Mouse (Mus musculus): ENCODE measurements around the gene Wwox. TPM values are rescaled to one million over a fixed set of nuclear protein-coding genes. Genes with fewer than 3 reads are reported as not detected.

Wwox gene
- polyA plus RNA-seq, 1 experiment: 12.4 TPM

DNA sequence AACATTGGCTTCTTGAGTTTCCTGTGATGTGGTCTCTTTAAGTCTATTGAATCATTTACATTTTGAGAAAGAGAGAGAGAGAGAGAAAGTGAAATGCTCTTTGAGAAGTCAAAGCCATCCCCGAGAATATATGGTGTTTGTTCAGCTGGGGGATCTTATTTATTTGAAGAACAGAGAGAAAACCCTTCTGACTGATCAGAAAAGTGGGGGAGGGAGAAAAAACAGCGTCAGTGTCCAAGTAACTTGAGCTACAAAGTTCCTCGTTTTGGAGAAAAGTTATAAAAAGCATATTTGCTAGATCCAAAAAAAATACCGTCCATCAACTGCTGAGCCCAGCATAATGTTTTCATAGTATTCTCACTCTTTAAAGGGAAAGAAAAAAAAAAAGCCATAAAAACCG, 283.2 kb downstream of the Wwox start:
- TF ChIP-seq CTCF (IDR thresholded peaks at IDR 0.05; ENCODE audit: low read depth, low read length) (no peak), POLR2A (IDR thresholded peaks at IDR 0.05; ENCODE audit: borderline replicate concordance, low read depth, low read length) (no peak)
- H3K4me3 ChIP-seq (ENCODE audit: insufficient read depth, low read length): no peak overlapping the region
- no peak overlapping the region for H3K27ac ChIP-seq (ENCODE audit: insufficient read depth, low read depth, low read length)
- H3K4me1 ChIP-seq (ENCODE audit: control insufficient read depth, insufficient read depth, low read length): no peaks in the 10 kb centered on the region

DNA sequence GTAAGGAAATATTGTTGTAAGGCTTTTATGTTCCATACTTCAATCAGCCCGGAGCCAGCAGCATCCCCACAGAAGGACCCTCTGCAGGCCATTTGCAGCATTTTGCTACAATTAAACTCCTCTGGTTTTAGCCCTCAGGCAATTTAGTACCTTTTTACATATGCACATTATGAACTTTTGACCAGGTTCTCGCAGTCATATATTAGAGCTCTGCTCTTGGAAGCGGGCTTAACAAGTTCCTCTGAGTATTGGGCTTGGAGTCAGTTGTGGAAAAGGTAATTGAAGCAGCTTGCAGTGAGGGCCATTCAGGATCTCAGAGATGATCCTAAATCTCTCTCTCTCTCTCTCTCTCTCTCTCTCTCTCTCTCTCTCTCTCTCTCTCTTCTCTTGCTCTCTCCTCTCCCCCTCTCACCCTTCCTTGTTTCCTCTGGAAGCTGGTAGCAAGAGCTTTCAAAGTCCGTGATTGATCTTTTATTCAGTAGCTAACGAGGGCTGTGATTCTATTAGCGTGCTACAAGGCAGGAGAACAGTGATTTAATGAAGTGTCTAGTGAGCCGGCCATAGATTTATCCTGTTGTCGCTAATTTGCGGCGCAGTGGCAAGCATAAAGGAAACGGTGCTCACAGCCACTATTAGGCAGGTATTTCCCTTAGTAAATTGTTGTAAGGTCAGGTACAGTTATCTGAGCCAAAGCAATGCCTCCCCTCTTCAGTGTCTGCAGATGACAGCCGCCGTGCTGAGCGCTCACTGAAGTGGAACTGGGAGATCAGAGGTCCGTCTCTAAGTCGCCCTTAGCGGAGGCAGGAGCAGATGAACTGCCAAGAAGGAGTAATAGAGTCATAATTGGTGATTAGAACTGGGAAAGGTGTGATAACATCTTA, 292.0 kb downstream of the Wwox start:
- Histone ChIP-seq H3K4me3 (ENCODE audit: insufficient read depth, low read length) (no peak overlapping the region), H3K27ac (ENCODE audit: insufficient read depth, low read depth, low read length) (no peak overlapping the region), H3K4me1 (ENCODE audit: control insufficient read depth, insufficient read depth, low read length) (no peaks in the 10 kb centered on the region)
- TF ChIP-seq CTCF (IDR thresholded peaks at IDR 0.05; ENCODE audit: low read depth, low read length): no peak
- TF ChIP-seq POLR2A (IDR thresholded peaks at IDR 0.05; ENCODE audit: borderline replicate concordance, low read depth, low read length): no peak

DNA sequence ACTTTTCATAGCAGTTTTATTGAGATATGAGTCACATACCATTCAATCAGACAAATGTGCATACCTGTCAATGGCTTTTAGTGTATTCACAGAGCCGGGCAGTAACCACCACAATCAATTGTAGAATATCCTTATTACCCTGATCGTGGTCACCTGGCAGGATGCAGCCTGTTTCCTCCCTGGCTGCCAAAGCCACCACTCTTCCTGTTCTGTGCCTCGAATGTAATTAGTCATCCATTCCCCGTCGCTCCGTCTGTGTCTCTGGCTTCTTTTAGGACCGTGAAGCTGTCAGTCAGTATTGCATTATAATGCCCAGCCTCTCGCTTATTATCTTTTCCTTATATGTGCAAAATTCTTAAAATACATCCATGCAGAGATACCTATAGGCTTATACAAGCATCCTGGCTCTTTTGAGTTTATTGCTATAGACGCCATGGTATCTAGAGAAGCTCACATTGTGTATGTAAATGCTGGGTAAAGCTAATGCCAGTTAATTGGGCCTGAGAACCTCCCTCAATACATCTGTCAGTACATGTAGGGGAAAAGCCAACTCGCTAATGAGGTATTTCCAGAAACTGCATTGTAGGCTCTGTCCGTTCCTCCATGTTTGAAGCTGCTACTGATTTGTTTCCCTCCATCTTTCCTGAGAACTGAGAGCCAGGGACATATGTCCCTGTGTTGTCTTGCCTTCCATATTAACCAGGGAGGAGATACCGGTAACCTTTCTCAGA, 303.9 kb downstream of the Wwox start:
- Histone ChIP-seq H3K4me3 (ENCODE audit: insufficient read depth, low read length) (no peak overlapping the region), H3K4me1 (ENCODE audit: control insufficient read depth, insufficient read depth, low read length) (peaks cover 4% of the 10 kb centered on the region), H3K27ac (ENCODE audit: insufficient read depth, low read depth, low read length) (no peak overlapping the region)
- TF ChIP-seq POLR2A (IDR thresholded peaks at IDR 0.05; ENCODE audit: borderline replicate concordance, low read depth, low read length) (no peak), CTCF (IDR thresholded peaks at IDR 0.05; ENCODE audit: low read depth, low read length) (no peak)

DNA sequence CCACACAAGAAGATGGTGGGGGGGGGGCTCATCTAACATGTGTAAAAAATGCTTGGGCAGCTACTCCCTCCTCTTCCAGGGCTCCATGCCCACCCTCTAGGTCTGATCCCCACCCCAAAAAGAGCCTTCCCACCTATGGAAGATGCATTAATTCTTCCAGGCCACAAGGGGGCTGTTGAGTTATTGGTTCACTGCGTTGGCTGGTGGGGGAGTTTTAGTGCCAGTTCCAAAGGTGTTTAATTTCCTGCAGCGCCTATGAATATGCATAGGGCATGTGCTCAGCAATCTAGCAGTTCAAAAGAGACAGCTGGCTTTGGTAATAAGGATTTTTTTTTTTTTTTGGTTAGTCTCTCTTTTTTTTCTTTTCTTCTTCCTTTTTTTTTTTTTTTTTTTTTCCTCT, 306.9 kb downstream of the Wwox start:
- no peak overlapping the region for H3K27ac ChIP-seq (ENCODE audit: insufficient read depth, low read depth, low read length)
- TF ChIP-seq POLR2A (IDR thresholded peaks at IDR 0.05; ENCODE audit: borderline replicate concordance, low read depth, low read length) (no peak), CTCF (IDR thresholded peaks at IDR 0.05; ENCODE audit: low read depth, low read length) (no peak)
- H3K4me1 ChIP-seq (ENCODE audit: control insufficient read depth, insufficient read depth, low read length): peaks cover 4% of the 10 kb centered on the region
- H3K4me3 ChIP-seq (ENCODE audit: insufficient read depth, low read length): no peak overlapping the region

DNA sequence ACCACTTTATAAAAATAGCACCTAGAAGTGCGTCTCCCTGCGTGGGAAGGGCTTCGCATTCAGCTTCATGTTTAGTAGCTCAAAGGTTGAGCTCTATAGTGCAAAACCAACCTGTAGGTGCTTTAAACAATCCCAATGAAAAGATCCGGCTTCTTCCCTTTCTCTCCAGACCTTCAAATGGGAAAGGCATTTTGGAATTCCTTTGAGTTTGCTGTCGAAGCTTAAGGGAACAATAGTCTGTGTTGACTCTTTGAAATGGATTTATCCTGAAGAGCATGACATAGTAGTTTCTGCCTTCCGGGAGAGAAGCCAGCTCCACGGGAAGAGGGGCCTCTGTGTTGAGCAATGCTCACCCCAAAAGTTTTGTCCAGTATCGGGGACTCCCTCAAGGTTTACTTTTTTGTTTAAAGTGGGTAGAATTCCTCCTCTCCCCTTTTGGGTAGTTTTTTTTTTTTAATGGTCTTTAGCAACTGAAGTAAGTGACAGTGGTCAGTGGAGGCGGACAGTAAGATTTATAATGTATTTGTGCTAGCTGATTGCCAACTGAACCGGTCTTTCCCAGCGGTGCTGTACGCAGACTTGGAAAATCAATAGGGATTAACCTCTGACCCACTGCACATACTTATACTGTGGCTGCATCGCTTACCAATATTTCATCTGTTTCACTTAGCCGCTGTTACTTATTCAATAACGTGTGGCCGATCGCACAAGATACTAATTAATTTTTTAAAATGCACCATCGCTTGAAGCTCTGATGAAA, 312.1 kb downstream of the Wwox start:
- Histone ChIP-seq H3K27ac (ENCODE audit: insufficient read depth, low read depth, low read length) (no peak overlapping the region), H3K4me1 (ENCODE audit: control insufficient read depth, insufficient read depth, low read length) (no peaks in the 10 kb centered on the region), H3K4me3 (ENCODE audit: insufficient read depth, low read length) (no peak overlapping the region)
- no peak for TF ChIP-seq CTCF (IDR thresholded peaks at IDR 0.05; ENCODE audit: low read depth, low read length)
- no peak for TF ChIP-seq POLR2A (IDR thresholded peaks at IDR 0.05; ENCODE audit: borderline replicate concordance, low read depth, low read length)

DNA sequence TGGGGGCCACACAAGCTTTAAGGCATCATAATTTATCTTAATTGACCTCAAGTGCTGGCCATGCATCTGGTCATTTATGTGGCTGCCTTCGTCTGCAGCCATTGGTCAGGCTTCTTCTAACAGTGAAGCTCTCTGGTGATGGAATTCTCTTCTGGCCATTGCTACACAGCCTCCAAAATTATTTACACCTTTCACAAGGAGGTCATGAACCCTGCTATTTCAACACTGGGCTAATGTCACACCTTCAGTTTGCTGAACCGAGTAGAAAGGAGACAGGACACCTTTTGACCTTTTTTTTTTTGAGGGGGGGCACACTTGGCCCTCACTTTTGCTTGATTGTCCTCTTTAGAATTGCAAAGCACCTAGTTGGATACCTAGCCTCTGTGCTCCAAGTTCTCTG, 320.2 kb downstream of the Wwox start:
- Histone ChIP-seq H3K4me1 (ENCODE audit: control insufficient read depth, insufficient read depth, low read length) (no peaks in the 10 kb centered on the region), H3K27ac (ENCODE audit: insufficient read depth, low read depth, low read length) (no peak overlapping the region), H3K4me3 (ENCODE audit: insufficient read depth, low read length) (no peak overlapping the region)
- no peak for TF ChIP-seq CTCF (IDR thresholded peaks at IDR 0.05; ENCODE audit: low read depth, low read length)
- TF ChIP-seq POLR2A (IDR thresholded peaks at IDR 0.05; ENCODE audit: borderline replicate concordance, low read depth, low read length): no peak

DNA sequence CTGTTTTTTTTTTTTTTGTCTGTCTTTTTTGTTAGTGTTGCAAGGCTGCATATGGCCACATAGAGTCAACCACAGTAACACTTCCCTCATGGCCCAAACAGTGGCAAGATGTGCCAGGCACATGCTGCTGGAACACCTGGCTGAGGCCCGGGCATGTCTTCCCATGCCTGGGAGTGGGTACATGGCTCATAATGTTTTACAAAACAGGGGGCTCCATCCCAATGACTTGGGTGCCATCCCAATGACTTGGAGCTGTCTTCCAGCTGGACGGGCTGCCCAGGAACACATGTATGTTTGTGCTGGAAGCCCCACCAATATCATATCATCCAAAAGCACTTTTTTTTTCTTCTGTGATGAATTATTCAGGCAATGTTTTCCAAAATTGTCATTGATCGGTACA, 329.1 kb downstream of the Wwox start:
- Histone ChIP-seq H3K4me1 (ENCODE audit: control insufficient read depth, insufficient read depth, low read length) (no peaks in the 10 kb centered on the region), H3K27ac (ENCODE audit: insufficient read depth, low read depth, low read length) (no peak overlapping the region), H3K4me3 (ENCODE audit: insufficient read depth, low read length) (no peak overlapping the region)
- TF ChIP-seq POLR2A (IDR thresholded peaks at IDR 0.05; ENCODE audit: borderline replicate concordance, low read depth, low read length) (no peak), CTCF (IDR thresholded peaks at IDR 0.05; ENCODE audit: low read depth, low read length) (no peak)

DNA sequence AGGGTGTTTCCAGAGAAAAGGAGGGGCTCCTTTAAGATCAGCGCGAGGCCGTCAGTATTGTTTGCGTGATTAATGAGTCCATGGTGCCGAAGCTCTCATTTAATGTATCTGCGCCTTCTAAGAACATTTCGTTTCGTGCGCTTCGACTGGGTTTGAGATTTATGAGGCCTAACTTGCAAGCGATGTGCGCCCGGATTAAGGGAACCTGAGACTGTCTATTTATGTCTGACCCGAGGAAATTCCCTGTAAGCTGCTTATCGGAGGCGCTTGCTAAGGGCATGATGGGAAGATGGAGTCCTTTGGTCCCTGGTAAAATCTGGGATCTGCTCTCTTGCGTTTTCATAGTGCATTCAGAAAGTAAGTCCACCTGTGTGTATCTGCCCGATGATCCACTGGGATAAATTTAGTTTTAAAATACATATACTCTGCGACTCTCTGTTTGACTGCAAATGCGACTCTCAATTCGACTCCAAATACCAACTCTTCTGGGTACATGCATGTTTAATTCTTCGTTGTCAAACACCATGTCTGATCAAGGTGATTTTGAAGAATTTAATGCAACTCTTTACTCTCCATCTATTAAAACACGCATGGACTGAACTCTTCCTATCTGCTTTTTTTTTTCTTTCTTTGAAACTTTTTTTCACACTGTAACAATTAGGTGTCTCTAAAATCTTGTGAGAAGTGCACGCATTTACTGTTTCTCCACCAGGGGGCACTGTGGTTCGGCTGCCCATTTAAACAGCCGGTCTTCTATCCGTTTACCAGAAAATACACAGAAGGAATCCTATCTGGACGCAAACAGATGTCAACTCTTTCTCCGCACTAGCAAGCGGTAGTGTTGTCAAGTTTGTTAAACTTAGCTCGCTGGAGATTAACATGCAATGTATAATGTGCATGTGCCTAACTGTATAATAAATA, 331.7 kb downstream of the Wwox start:
- no peak overlapping the region for H3K4me3 ChIP-seq (ENCODE audit: insufficient read depth, low read length)
- TF ChIP-seq CTCF (IDR thresholded peaks at IDR 0.05; ENCODE audit: low read depth, low read length) (no peak), POLR2A (IDR thresholded peaks at IDR 0.05; ENCODE audit: borderline replicate concordance, low read depth, low read length) (no peak)
- H3K27ac ChIP-seq (ENCODE audit: insufficient read depth, low read depth, low read length): no peak overlapping the region
- H3K4me1 ChIP-seq (ENCODE audit: control insufficient read depth, insufficient read depth, low read length): no peaks in the 10 kb centered on the region
